Mouse (Mus musculus) CH12.LX (cell line): ENCODE measurements around the gene Il11ra1. TPM values are rescaled to one million over a fixed set of nuclear protein-coding genes. Genes with fewer than 3 reads are reported as not detected.
A peak's percentile ranks its signal among the peaks of the same experiment; 100 is the strongest.
"Not testable (repeated sequence)": the region's sequence is repeated elsewhere in the genome, so short reads cannot be mapped to it uniquely, and the experiment has no call there.

Source experiments
- DNase-seq: peaks from one replicate; pipeline ENCODE4 v3.0.0-alpha.2; 2013; ENCODE audit errors: extremely low read depth
- H3K27ac ChIP-seq: 2 replicates; pipeline ENCODE4 v1.5.1; 2012; ENCODE audit warnings: low read depth, mild to moderate bottlenecking, control low read depth, moderate library complexity; ENCODE audit not compliant: insufficient read depth
- H3K27me3 ChIP-seq: replicated peaks from 2 replicates; pipeline ENCODE3; 2012; ENCODE audit warnings: inconsistent platforms
- H3K36me3 ChIP-seq, 2 experiments: replicated peaks in 1 of 2; 2 replicates each; pipeline versions ENCODE3 to v1.6.1; 2012; ENCODE audit warnings: inconsistent platforms in 1 of 2, low read length in 1 of 2, mild to moderate bottlenecking in 1 of 2, mixed read lengths in 1 of 2, moderate library complexity in 1 of 2; ENCODE audit not compliant: control insufficient read depth in 1 of 2, insufficient read depth in 1 of 2
- H3K4me1 ChIP-seq, 2 experiments: 2 replicates each; pipeline ENCODE4 v1.6.1; 2012; ENCODE audit warnings: inconsistent platforms in 1 of 2, moderate library complexity in 1 of 2; ENCODE audit not compliant: insufficient read depth in 2 of 2, control insufficient read depth in 1 of 2
- H3K4me2 ChIP-seq: 2 replicates; pipeline ENCODE4 v1.6.1; 2012; ENCODE audit warnings: low read depth, mild to moderate bottlenecking, control low read depth; ENCODE audit not compliant: poor library complexity, insufficient read depth, severe bottlenecking
- H3K4me3 ChIP-seq, 3 experiments: fragments of 150-350 bp in 1 of 3; sonication (generic) in 1 of 3; replicated peaks in 1 of 3; 2 replicates each; pipeline versions ENCODE3 to v1.5.1; 2011 to 2012; ENCODE audit warnings: low read depth in 2 of 3, low read length in 2 of 3, mild to moderate bottlenecking in 2 of 3, moderate library complexity in 2 of 3, control low read depth in 1 of 3, improper control_type of control experiment in 1 of 3, inconsistent platforms in 1 of 3, mixed read lengths in 1 of 3; ENCODE audit not compliant: poor library complexity in 1 of 3
- H3K79me2 ChIP-seq: replicated peaks from 2 replicates; pipeline ENCODE4 v1.6.1; 2012; ENCODE audit warnings: mild to moderate bottlenecking, moderate library complexity; ENCODE audit not compliant: control insufficient read depth, poor library complexity, insufficient read depth, severe bottlenecking; ENCODE audit errors: extremely low read depth
- H3K9ac ChIP-seq: 2 replicates; pipeline ENCODE4 v1.6.1; 2012; ENCODE audit warnings: low read depth, mild to moderate bottlenecking, control low read depth, moderate library complexity; ENCODE audit not compliant: insufficient read depth
- H3K9me3 ChIP-seq: replicated peaks from 2 replicates; pipeline ENCODE3; 2012; ENCODE audit warnings: low read length, inconsistent platforms, mixed read lengths
- CTCF ChIP-seq, 2 experiments: IDR thresholded peaks in 1 of 2; conservative IDR thresholded peaks in 1 of 2; 2 replicates each; pipeline ENCODE4 v1.5.1; 2011 to 2012; ENCODE audit warnings: low read depth in 2 of 2, low read length in 2 of 2, improper control_type of control experiment in 1 of 2, inconsistent platforms in 1 of 2, mild to moderate bottlenecking in 1 of 2, moderate library complexity in 1 of 2
- RAD21 ChIP-seq: IDR thresholded peaks from 2 replicates; pipeline ENCODE4 v1.6.1; 2011; ENCODE audit warnings: low read depth, mild to moderate bottlenecking, low read length, improper control_type of control experiment, moderate library complexity
- SMC3 ChIP-seq: IDR thresholded peaks from 2 replicates; pipeline ENCODE4 v1.6.1; 2011; ENCODE audit warnings: low read depth, low read length, improper control_type of control experiment
- dilution Hi-C: fragments of 300-500 bp; cut with MboI; formaldehyde crosslinking; loops from 2 replicates; pipeline ENCODE4 v1.14.3; 2020; ENCODE audit warnings: low sequenced_read_pairs; ENCODE audit not compliant: extremely low pct_unique_long_range_greater_than_20kb, extremely low pct_ligation_motif_present
- in situ Hi-C: fragments of 300-500 bp; cut with MboI; formaldehyde crosslinking; loops from 3 replicates; pipeline ENCODE4 v1.14.3; 2019; ENCODE audit warnings: low sequenced_read_pairs, low pct_ligation_motif_present, low pct_unique_long_range_greater_than_20kb, mixed read lengths
- polyA plus RNA-seq: library from polyadenylated mRNA; unstranded; fragments of >175 nt; gene quantifications from 2 replicates; pipeline ENCODE4 v1.2.1, GENCODE M21; 2012; ENCODE audit warnings: low read depth; ENCODE audit not compliant: insufficient read length
- total RNA-seq, 2 experiments: library from RNA; depleted of rRNA; stranded (reverse); fragments of 300-350 nt in 1 of 2; fragments of >200 nt in 1 of 2; gene quantifications; 2 replicates each; pipeline ENCODE4 v1.2.3; 2012 to 2014

Il11ra1 gene
- total and polyA plus RNA-seq, 3 experiments = 1.3 to 4.8 (median 4.2) TPM

- H3K36me3 ChIP-seq, H3K9ac ChIP-seq, H3K4me3 ChIP-seq, H3K79me2 ChIP-seq, H3K4me2 ChIP-seq, in situ Hi-C loops, H3K27ac ChIP-seq, H3K27me3 ChIP-seq, DNase-seq, H3K9me3 ChIP-seq, H3K4me1 ChIP-seq, dilution Hi-C loops: not testable (repeated sequence)
- TF ChIP-seq CTCF (conservative IDR thresholded peaks at IDR 0.05 in 1 of 2, IDR thresholded peaks at IDR 0.05 in 1 of 2; ENCODE audit: low read depth in 2 of 2, low read length in 2 of 2) = peak in 1 of 2 experiments; percentile 63; a peak in 2 of 4 replicates
- peak; percentile 50 for TF ChIP-seq RAD21
- peak; percentile 61 for TF ChIP-seq SMC3
Observed at GRCm38 (mm10) chr4:41696930-41697841, 2.6 kb upstream of the Il11ra1 start, which contains the start of gene Cntfr. TSS of gene Cntfr (minus strand) at chr4:41697089.

GRCm38 (mm10) chr4:41698421-41699016, 1.3 kb upstream of the Il11ra1 start:
- H3K4me1 ChIP-seq, H3K4me2 ChIP-seq, dilution Hi-C loops, DNase-seq, H3K9me3 ChIP-seq, H3K27me3 ChIP-seq, H3K4me3 ChIP-seq, in situ Hi-C loops, H3K36me3 ChIP-seq, H3K79me2 ChIP-seq, H3K9ac ChIP-seq, H3K27ac ChIP-seq: not testable (repeated sequence)

- H3K79me2 ChIP-seq, H3K4me1 ChIP-seq, H3K4me3 ChIP-seq, in situ Hi-C loops, H3K36me3 ChIP-seq, H3K27ac ChIP-seq, H3K4me2 ChIP-seq, dilution Hi-C loops, H3K9me3 ChIP-seq, DNase-seq, H3K9ac ChIP-seq: not testable (repeated sequence)
- peaks cover 22% of the 10 kb centered on the region for H3K27me3 ChIP-seq
Observed at GRCm38 (mm10) chr4:41700224-41700623, 435 bp downstream of the Il11ra1 start.

- H3K9me3 ChIP-seq, in situ Hi-C loops, H3K4me3 ChIP-seq, H3K79me2 ChIP-seq, H3K4me2 ChIP-seq, dilution Hi-C loops, DNase-seq, H3K36me3 ChIP-seq, H3K9ac ChIP-seq, H3K27ac ChIP-seq: not testable (repeated sequence)
- peaks cover 4 to 13% of the 10 kb centered on the region in 2 experiments for H3K4me1 ChIP-seq
- peaks cover 40% of the 10 kb centered on the region for H3K27me3 ChIP-seq
Observed at GRCm38 (mm10) chr4:41702226-41702625, 2.4 kb downstream of the Il11ra1 start.
